Mouse (Mus musculus) stomach, embryonic 15.5 days (tissue): Measurements from ENCODE around the gene Ralb. TPM values are rescaled to one million over a fixed set of nuclear protein-coding genes. Genes with fewer than 3 reads are reported as not detected.

Source experiments
- ATAC-seq: fragments of 200-750 bp; cut with Nextera tagmentation; 2 replicates; pipeline ENCODE4 v1.8.0; 2017; ENCODE audit warnings: low read depth, moderate number of reproducible peaks, moderate TSS enrichment; ENCODE audit not compliant: insufficient read depth, low FRiP score
- H3K27ac ChIP-seq: fragments of 300-500 bp; sonication (generic); 2 replicates; pipeline ENCODE4 v1.5.1; 2015; ENCODE audit warnings: mild to moderate bottlenecking, inconsistent platforms
- H3K27me3 ChIP-seq: fragments of 300-500 bp; sonication (generic); replicated peaks from 2 replicates; pipeline ENCODE4 v1.6.1; 2015; ENCODE audit warnings: inconsistent platforms
- H3K36me3 ChIP-seq: fragments of 300-500 bp; sonication (generic); 2 replicates; pipeline ENCODE4 v1.6.1; 2015; ENCODE audit warnings: inconsistent platforms
- H3K4me1 ChIP-seq: fragments of 300-500 bp; sonication (generic); 2 replicates; pipeline ENCODE4 v1.6.1; 2015; ENCODE audit warnings: inconsistent platforms
- H3K4me2 ChIP-seq: fragments of 300-500 bp; sonication (generic); 2 replicates; pipeline ENCODE4 v1.6.1; 2015; ENCODE audit warnings: mild to moderate bottlenecking, inconsistent platforms
- H3K4me3 ChIP-seq: fragments of 300-500 bp; sonication (generic); replicated peaks from 2 replicates; pipeline ENCODE4 v1.5.1; 2015; ENCODE audit warnings: inconsistent platforms
- H3K9ac ChIP-seq: fragments of 300-500 bp; sonication (generic); 2 replicates; pipeline ENCODE4 v1.6.1; 2015; ENCODE audit warnings: inconsistent platforms
- H3K9me3 ChIP-seq: fragments of 300-500 bp; sonication (generic); 2 replicates; pipeline ENCODE4 v1.6.1; 2016; ENCODE audit warnings: inconsistent platforms
- WGBS: fragments of 180-500 bp; shearing (Covaris S2); methylation state at CpG from one replicate; pipeline ENCODE4 v1.1.7; 2015; 5-methylcytosine and 5-hydroxymethylcytosine counted together
- polyA plus RNA-seq: library from polyadenylated mRNA; unstranded; fragments of >200 nt; fragmentation: Nextera tagmentation; extraction: Ambion mirVana; gene quantifications from 2 replicates; pipeline ENCODE4 v1.2.1, GENCODE M21; 2015

Gene Ralb
- 139 and 155 TPM in 2 replicates for polyA plus RNA-seq

DNA sequence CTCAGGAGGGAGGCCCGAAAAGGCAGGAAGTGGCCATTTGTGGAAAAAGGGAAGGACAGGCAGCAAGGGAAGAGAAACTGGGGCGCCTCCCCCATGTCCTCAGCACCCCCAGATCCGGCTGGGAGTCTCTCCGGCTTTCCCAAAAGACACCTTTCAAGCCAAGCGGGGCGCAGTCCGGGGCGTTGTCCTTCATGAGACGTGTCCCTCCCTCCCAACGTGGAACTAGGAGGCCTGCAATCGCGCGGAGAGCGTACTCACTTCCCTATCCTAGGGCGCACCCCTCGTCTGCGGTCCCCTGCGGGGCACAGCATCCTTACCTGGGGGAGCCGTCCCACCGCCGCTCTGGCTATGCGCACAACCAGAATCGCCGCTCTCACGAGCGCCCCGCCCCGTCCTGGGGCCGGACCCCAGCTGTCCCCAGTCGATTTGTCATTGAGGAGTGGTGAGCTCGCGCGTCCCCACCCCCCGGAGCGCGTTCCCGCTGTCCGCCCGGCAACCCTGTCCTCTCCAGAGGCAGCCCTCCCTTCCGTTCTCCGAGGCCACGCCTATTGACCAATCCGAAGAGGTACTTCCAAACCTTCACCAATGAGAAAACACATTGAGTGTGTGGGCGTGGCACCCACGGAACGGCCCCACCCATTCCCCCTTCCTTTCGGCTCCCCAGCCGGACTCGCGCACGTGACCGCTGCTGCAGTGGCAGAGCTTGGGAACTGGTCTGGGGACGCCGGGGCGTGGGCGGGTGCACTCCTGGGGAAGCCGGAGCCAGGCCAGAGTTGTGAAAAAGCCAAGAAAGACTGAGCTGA is at the start of gene Ralb:
TSS of gene Ralb (minus strand) at position 535 of the 803 bp plus-strand sequence.
- Histone ChIP-seq H3K9ac (peak within 1 kb of the TSS; percentile 47), H3K27me3 (no peaks in the 10 kb centered on the region), H3K4me2 (peak within 1 kb of the TSS; percentile 80), H3K9me3 (no peaks in the 10 kb centered on the region), H3K36me3 (0 out of 2 replicates have a peak, but pooled peaks cover 6% of the 10 kb centered on the region), H3K4me1 (peaks cover 22% of the 10 kb centered on the region), H3K4me3 (peak within 1 kb of the TSS; percentile 85), H3K27ac (peak within 1 kb of the TSS; percentile 83)
- peak; percentile 98 for ATAC-seq
- WGBS, result under 1% methylated on average over 57 of the region's 57 CpGs

DNA sequence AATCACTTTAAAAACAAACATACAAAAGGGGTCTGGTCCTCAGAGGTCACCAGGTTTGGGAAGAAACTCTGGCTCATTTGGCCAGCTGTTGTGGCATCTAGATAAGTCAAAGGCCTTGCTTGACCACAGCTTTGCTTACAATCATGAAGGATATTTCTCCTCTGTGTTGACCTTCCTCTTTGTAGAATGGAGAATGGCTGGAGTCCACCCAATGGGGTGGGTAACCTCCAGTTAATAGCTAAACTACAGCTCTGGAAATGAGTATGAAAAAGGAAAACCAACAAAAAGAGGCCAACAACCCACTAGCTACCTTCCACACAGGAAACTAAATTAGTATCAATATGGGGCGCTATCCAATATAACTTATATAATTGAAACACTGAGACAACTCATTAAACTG is 47.1 kb upstream of the Ralb start:
- H3K27ac ChIP-seq, result no peak overlapping the region
- H3K36me3 ChIP-seq, result no peaks in the 10 kb centered on the region
- no peaks in the 10 kb centered on the region for H3K4me1 ChIP-seq
- no peaks in the 10 kb centered on the region for H3K27me3 ChIP-seq
- H3K9me3 ChIP-seq, result no peaks in the 10 kb centered on the region
- H3K4me3 ChIP-seq, result no peak overlapping the region
- WGBS, result 94% methylated on average over 1 of the region's 1 CpGs
- ATAC-seq, result no peak
- no peak overlapping the region for H3K4me2 ChIP-seq
- H3K9ac ChIP-seq, result no peak overlapping the region

DNA sequence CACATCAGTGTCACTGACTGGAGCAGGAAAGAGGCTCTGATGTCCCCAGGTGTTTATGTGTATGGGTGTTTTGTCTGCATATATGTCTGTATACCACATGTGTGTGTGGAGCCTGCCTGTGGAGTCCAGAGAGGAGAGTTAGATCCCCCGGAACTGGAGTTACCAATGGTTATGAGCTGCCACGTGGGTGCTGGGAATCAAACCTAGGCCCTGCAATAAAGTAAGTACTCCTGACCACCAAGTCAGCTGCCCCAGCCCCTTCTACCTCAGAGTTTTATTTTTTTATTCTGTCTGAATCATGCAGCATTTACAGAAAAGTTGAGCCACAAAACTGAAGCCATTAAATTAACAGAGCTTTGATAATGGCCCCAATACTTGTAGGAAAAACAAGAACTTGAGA is 45.5 kb upstream of the Ralb start:
- WGBS, result 79% methylated on average over 2 of the region's 2 CpGs
- no peak for ATAC-seq
- Histone ChIP-seq H3K9me3 (no peaks in the 10 kb centered on the region), H3K27ac (no peak overlapping the region), H3K27me3 (no peaks in the 10 kb centered on the region), H3K36me3 (no peaks in the 10 kb centered on the region), H3K4me1 (no peaks in the 10 kb centered on the region), H3K9ac (no peak overlapping the region), H3K4me3 (no peak overlapping the region), H3K4me2 (no peak overlapping the region)

DNA sequence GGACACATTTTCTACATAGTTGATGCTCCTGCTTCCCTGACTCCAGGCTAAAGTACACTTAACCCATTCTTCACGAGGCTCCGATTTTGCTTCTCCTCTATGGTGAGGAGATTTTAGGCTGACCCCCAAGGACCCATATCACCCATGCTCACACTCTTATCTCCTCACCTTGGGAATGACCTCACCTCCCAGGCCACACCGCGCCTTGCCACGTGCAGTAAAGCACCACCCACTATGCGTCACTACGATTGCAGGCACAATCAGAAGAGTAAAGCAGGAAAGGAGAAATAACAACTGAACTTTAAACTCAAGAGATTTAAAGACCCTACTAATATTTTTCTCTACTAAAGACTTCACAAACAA is 44.7 kb upstream of the Ralb start:
- Histone ChIP-seq H3K9ac (no peak overlapping the region), H3K27me3 (no peaks in the 10 kb centered on the region), H3K4me3 (no peak overlapping the region), H3K4me2 (no peak overlapping the region), H3K4me1 (no peaks in the 10 kb centered on the region), H3K9me3 (no peaks in the 10 kb centered on the region), H3K36me3 (no peaks in the 10 kb centered on the region), H3K27ac (no peak overlapping the region)
- ATAC-seq, result no peak
- WGBS, result 75% methylated on average over 7 of the region's 7 CpGs

DNA sequence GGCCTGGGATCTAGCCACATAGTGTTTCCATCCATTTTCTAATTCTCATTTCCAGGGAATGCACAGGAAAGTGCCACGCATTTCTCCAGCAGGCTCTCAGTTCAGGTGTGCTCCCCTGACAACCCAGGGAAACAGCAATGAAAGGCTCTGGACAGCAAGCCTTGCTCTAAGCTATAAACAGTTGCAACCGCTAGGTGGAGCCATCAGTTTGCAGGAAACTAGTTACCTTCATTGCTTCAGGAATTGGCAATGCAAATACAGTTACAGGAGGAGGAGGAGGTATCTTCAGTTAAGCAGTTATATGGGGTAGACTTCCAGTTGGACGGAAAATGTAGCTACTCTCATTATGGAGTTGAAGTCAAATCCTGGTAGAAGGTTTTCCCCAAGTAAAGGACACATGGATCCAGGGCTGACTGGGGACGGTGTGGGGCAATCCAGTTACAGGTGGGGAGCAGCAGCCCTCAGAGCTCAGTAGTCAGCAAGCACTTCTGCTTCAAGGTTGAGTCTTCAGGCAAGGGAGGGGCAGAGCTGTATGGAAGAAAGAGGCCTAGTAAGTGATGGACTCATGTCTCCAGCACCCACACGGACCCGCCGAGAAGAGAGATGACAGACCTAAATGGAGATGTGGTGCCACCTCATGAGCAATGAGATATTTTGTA is 44.2 kb upstream of the Ralb start:
- Histone ChIP-seq H3K36me3 (no peaks in the 10 kb centered on the region), H3K4me1 (no peaks in the 10 kb centered on the region), H3K27ac (no peak overlapping the region), H3K9ac (no peak overlapping the region), H3K4me2 (no peak overlapping the region), H3K9me3 (no peaks in the 10 kb centered on the region), H3K4me3 (no peak overlapping the region), H3K27me3 (no peaks in the 10 kb centered on the region)
- 64% methylated on average over 7 of the region's 7 CpGs for WGBS
- ATAC-seq, result no peak

DNA sequence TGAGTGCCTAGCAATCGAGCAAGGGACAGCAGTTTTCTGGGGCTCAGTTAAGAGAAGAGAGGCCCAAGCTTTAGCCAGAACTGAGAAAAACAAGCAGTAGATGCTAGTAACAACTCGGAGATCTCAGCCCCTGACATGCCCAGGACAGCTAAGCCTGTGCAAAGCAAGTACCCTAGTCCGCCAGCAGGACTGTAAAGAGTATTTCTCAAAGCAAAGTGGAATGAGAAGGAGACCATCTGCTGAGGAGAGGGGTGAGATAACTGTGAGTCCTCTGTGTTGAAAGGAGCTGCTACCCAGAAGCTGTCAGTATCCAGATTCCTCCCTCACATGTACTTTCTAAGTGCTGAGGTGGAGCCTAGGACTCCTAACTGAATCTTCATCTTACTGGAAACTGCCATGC is 41.9 kb upstream of the Ralb start:
- no peaks in the 10 kb centered on the region for H3K4me1 ChIP-seq
- no peak for ATAC-seq
- no peaks in the 10 kb centered on the region for H3K9me3 ChIP-seq
- WGBS, result 81% methylated on average over 3 of the region's 3 CpGs
- H3K27ac ChIP-seq, result no peak overlapping the region
- H3K4me3 ChIP-seq, result no peak overlapping the region
- H3K36me3 ChIP-seq, result no peaks in the 10 kb centered on the region
- no peak overlapping the region for H3K9ac ChIP-seq
- H3K27me3 ChIP-seq, result no peaks in the 10 kb centered on the region
- H3K4me2 ChIP-seq, result no peak overlapping the region

GRCm38 (mm10) chr1:119545671-119546070 is 41.1 kb upstream of the Ralb start:
- H3K4me3 ChIP-seq, result no peak overlapping the region
- no peaks in the 10 kb centered on the region for H3K27me3 ChIP-seq
- H3K36me3 ChIP-seq, result no peaks in the 10 kb centered on the region
- WGBS, result 91% methylated on average over 4 of the region's 4 CpGs
- H3K9ac ChIP-seq, result no peak overlapping the region
- no peaks in the 10 kb centered on the region for H3K4me1 ChIP-seq
- no peak overlapping the region for H3K4me2 ChIP-seq
- ATAC-seq, result no peak
- no peaks in the 10 kb centered on the region for H3K9me3 ChIP-seq
- no peak overlapping the region for H3K27ac ChIP-seq

- WGBS, result 56% methylated on average over 2 of the region's 2 CpGs
- Histone ChIP-seq H3K9ac (no peak overlapping the region), H3K4me3 (no peak overlapping the region), H3K27me3 (no peaks in the 10 kb centered on the region), H3K4me2 (no peak overlapping the region), H3K36me3 (no peaks in the 10 kb centered on the region), H3K9me3 (no peaks in the 10 kb centered on the region), H3K4me1 (no peaks in the 10 kb centered on the region), H3K27ac (no peak overlapping the region)
- no peak for ATAC-seq
Observed at GRCm38 (mm10) chr1:119545164-119545563, 40.6 kb upstream of the Ralb start.

DNA sequence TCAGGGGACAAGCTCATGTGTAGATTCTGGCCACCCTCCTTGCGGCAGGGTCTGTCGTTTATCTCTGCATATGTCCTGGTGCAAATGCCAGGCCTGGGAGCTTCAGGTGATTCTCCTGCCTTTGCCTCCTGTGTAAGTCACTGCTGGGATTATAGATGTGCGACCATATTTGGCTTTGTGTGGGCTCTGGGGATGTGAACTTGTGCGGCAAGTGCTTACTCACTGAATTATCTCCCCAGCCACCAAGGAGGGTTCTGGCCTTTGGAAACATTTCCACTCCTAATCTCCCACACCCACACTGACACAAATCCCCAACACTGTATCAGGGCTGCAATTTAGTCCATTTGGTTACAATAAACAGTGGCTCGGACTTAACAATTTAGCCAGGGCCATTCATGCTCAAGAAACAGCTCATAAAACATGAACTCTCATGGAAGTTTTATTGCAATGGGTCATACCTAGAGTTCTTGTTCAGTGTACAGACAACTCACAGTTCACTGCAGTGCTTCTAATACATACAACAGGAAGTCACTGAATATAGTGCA is 40.1 kb upstream of the Ralb start:
- H3K9ac ChIP-seq, result no peak overlapping the region
- 78% methylated on average over 5 of the region's 5 CpGs for WGBS
- H3K36me3 ChIP-seq, result no peaks in the 10 kb centered on the region
- H3K4me2 ChIP-seq, result no peak overlapping the region
- H3K4me1 ChIP-seq, result no peaks in the 10 kb centered on the region
- ATAC-seq, result no peak
- no peak overlapping the region for H3K27ac ChIP-seq
- H3K27me3 ChIP-seq, result no peaks in the 10 kb centered on the region
- no peak overlapping the region for H3K4me3 ChIP-seq
- no peaks in the 10 kb centered on the region for H3K9me3 ChIP-seq

- Histone ChIP-seq H3K4me1 (no peaks in the 10 kb centered on the region), H3K9ac (no peak overlapping the region), H3K27ac (no peak overlapping the region), H3K4me3 (no peak overlapping the region), H3K4me2 (no peak overlapping the region), H3K36me3 (no peaks in the 10 kb centered on the region), H3K27me3 (no peaks in the 10 kb centered on the region), H3K9me3 (no peaks in the 10 kb centered on the region)
- 76% methylated on average over 6 of the region's 6 CpGs for WGBS
- ATAC-seq, result no peak
Observed at GRCm38 (mm10) chr1:119543316-119543715, 38.7 kb upstream of the Ralb start.

DNA sequence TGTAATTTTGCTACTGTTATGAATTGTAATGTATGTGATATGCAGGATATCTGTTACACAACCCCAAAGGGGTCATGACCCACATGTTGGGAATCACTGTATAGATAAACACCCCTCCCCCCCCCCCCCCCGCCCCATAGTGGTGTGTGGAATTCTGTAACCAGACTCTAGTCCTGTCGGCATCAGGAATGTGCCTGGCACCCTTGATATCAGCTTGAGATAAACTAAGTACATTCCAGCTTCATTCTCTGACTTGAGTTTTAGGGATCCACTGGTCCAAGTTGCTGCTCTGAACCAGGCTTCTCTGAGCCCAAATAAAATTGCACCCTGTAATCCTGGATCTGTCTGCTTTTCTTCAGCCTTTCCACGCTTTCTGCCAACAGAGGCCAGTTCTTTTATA is 37.0 kb upstream of the Ralb start:
- Histone ChIP-seq H3K27ac (no peak overlapping the region), H3K36me3 (no peaks in the 10 kb centered on the region), H3K4me3 (no peak overlapping the region), H3K9me3 (no peaks in the 10 kb centered on the region), H3K4me2 (no peak overlapping the region), H3K4me1 (no peaks in the 10 kb centered on the region), H3K9ac (no peak overlapping the region), H3K27me3 (no peaks in the 10 kb centered on the region)
- ATAC-seq, result no peak
- 48% methylated on average over 3 of the region's 3 CpGs for WGBS

DNA sequence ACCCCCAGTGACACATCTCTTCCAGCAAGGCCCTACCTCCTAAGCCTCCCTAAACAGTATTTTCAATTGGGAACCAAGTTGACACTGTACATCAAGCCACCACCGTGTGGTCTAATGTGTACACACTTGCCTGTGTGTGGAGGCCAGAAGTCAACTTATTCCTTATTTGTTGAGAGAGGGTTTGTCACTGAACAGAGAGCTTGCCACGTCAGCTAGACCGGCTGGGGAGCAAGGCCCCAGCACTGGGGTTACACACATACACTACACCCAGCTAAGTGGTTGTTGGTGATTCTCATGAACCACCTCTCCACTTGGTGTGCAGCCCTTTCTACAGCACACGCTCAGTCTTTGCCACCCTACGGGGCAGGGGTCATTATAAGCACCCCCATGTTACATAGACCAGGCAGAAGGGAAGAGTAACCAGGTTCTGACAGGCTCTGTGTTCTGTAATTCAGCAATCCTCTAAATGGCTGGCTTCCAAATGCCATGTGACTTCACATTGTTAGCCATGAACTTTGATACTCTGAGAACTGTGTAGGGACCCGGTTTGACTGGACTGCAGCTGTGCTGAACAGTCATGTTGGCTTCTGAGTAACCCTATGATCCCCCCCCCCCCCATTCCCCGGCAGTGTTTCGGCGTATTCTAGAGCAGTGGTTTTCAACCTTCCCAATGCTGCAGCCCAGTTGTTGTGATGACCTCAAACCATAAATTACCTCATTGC is 36.4 kb upstream of the Ralb start:
- ATAC-seq, result peak; percentile 71; the same call in 1 of the 2 replicates

More for the DNA sequence above, 36.4 kb upstream of the Ralb start:
- no peaks in the 10 kb centered on the region for H3K27me3 ChIP-seq
- no peaks in the 10 kb centered on the region for H3K9me3 ChIP-seq
- peak overlapping the region; percentile 44; the same call in 1 of the 2 replicates for H3K27ac ChIP-seq
- no peaks in the 10 kb centered on the region for H3K36me3 ChIP-seq
- no peak overlapping the region for H3K9ac ChIP-seq
- H3K4me2 ChIP-seq, result no peak overlapping the region
- H3K4me3 ChIP-seq, result no peak overlapping the region
- H3K4me1 ChIP-seq, result no peaks in the 10 kb centered on the region
- 61% methylated on average over 9 of the region's 9 CpGs for WGBS
